Mouse (Mus musculus) right cerebral cortex, postnatal 4 days (tissue): Measurements from ENCODE around the gene Runx2.

Source experiments
- DNase-seq: peaks from one replicate; pipeline ENCODE4 v3.0.0-alpha.2; 2022

The Runx2 gene

DNA sequence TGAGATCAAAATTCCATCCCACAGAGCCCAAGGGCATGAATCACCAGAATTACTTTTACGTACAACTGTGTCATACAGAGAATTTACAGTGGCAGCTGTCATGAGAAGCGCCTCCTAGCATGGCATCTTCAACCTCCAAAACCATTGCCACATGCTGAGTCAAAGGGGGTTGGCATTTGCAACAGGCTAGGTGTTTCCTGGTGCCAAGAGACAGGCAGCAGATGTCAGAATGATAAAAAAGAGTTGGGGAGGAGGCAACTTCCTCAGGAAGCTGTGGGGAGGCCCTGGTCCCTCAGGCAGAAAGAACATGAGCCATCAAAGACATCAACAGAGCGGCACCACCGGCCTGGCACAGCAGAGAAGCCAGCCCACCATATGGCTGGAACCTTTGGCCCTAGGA, 160.1 kb downstream of the Runx2 start:
- no peak for DNase-seq

DNA sequence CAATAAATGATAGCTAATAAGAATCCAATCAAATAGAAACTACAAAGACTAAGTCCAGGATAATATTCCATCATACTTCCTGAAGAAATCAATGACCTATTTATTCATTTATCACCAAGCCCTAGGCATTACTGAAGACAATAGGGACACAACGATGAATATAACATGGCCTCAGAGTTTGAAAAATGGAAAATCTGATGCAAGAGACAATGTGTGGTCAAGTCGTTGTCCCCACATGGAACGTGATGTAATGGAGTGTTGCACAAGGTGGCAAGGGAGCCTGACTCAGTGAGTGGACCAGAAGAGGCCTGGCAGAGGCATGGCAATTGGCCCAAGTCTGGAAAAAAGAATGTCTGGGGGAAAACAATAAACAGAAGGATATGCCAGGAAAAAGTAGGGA, 161.5 kb downstream of the Runx2 start:
- no peak for DNase-seq

DNA sequence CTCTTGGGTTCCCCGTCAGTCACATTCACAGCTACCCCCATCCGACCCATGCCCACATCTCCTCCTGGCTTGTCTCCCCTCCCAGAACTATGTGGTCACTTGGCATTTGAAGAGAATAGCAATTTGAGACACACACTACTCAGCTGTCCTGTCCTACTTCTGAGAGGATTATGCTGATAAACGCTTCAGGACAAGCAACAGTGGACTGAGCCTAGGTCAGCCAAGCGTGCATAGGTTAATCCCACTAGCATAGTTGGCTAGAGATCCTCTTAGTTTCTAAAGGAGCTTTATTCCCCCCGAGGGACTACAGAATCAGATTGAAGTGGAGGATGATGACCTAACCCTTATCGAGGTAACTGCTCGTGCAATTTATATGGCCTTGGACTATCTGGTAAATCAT, 162.5 kb downstream of the Runx2 start:
- no peak for DNase-seq

GRCm38 (mm10) chr17:44651613-44652012, 163.0 kb downstream of the Runx2 start:
- no peak for DNase-seq

DNA sequence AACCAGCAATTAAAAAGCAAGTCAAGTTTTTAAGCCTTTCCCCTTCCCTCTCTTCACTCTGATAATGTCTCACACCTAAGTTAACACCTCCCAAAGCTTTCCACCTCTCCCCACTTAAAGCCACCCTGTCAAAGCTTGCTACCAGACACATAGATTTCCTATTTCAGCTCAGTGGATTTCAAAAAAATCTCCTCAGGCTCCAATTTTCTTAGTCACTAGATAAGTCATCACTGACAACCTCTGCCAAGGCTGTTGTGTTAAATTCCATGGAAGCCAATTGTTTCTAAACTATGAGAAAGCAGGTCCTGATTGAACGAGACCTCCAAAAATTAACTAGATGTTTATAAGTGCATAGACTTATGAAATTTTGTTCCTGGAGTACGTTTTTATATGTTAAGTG, 164.2 kb downstream of the Runx2 start:
- DNase-seq: no peak

- no peak for DNase-seq
These were observed 165.5 kb downstream of the Runx2 start for GRCm38 (mm10) chr17:44649056-44649455.

DNA sequence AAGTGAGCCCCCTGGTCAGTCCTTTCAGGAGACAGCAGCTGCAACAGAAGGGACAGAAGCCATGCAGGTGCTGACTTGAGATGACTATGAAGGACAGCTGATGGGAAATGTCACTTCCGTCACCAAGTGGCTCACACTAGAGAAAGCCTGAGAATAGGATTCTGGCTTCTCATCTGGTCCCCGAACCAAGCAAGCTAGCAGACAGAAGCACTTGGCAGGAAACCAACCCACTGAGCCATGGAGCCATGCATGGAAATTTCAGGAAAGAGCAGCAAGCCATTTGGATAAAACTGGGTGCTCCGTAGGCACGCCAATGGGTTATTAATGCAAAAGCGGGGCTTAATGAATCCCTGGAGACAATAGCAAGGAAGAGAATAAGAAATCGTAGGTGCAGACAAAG, 166.7 kb downstream of the Runx2 start:
- DNase-seq: no peak

- DNase-seq: no peak
These were observed 169.5 kb downstream of the Runx2 start for GRCm38 (mm10) chr17:44645146-44645545.

DNA sequence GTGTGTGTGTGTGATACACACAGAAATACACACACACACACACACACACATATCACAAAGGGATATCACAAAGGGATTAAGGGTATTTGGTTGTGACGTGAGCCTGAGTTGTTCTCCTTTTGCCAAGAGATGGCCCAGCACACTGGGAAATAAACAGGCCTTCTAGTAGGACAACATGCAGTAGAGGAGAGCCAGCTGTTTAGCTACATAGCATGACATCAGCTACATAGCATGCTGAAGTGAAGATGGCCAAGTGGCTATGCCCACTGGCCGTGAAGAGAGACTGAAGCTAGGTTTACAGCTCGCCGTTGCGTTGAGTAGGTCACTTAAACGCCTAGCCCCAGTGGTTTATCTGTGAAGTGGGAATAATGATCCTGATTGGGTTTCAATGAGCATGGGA, 171.3 kb downstream of the Runx2 start:
- no peak for DNase-seq

GRCm38 (mm10) chr17:44642126-44642525, 172.5 kb downstream of the Runx2 start:
- DNase-seq: no peak

GRCm38 (mm10) chr17:44640910-44641309, 173.7 kb downstream of the Runx2 start:
- DNase-seq: no peak

DNA sequence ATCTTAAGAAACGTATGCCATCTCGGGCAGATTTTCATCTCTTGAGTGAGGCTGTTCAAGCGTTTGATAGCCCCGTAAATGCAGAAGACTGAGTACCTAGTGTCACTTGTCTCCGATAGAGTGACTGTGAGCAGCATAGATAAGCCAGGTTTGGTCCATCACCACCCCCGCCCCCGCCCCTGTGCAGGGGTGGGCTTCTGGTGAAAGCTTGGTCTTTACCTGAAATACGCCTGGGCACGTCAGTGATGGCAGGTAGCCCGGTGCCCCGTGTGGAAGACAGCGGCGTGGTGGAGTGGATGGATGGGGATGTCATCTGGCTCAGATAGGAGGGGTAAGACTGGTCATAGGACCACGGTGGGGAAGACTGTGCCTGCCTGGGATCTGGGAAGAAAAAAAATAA, 175.2 kb downstream of the Runx2 start:
- DNase-seq: no peak

GRCm38 (mm10) chr17:44637181-44637880, 177.3 kb downstream of the Runx2 start:
- DNase-seq: no peak

- no peak for DNase-seq
These were observed 180.1 kb downstream of the Runx2 start for GRCm38 (mm10) chr17:44634486-44634885.

DNA sequence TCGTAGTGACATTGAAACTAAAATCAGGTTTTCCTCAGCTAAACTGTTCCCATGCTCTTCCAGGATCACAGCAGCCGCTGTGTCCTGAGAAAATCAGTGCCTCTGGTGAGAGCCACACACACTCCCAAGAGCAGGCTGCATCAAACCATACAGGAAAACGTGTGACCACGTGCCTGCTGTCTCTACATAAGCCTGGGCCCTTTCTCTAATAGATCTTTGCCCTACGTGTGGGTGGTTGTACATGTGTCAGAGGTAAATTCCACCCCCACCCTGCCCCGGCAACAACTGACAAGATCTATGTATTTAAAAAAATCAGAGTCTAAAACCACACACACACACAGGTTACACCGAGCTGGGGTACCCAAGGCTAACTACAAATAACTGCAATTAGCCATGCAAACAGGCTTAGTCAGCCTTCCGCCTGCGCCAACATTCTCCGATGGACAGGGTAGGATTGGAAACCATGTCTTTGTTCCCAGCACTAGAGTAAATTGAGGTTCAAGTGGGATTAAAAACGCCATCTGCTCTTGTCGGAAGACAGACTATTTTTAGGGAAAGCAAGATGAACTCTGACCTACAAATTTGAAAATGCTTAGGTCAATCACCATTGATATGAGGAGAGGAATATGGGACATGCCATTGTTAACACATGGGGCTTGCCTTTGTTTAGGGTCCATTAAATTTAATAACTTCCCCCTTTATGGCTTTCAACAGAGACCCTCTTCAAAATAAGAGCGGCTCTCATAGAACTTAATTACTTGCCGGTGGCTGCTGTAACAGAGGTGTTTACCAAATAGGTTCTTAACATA, 180.8 kb downstream of the Runx2 start:
- no peak for DNase-seq

GRCm38 (mm10) chr17:44632941-44633340, 181.7 kb downstream of the Runx2 start:
- no peak for DNase-seq

- no peak for DNase-seq
These were observed 182.3 kb downstream of the Runx2 start for GRCm38 (mm10) chr17:44632292-44632691.

DNA sequence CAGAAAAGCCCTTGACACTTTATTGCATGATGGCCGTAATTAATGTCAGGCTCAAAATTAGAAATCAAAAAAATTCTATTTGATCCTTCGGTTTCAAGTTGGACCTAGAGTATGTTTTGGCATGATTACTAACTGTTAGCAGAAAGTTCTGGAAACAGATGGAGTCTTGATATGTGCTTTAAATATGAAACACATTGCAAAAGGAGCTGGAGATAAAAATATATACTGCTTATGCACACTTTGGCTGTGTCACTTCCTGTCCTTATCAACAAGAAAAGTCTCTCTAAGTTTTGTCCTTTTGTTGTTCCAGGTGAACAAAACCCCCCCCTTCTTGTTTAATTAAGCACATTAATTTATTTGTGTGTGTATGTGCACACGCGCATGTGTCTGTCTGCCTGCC, 183.0 kb downstream of the Runx2 start:
- DNase-seq: no peak

DNA sequence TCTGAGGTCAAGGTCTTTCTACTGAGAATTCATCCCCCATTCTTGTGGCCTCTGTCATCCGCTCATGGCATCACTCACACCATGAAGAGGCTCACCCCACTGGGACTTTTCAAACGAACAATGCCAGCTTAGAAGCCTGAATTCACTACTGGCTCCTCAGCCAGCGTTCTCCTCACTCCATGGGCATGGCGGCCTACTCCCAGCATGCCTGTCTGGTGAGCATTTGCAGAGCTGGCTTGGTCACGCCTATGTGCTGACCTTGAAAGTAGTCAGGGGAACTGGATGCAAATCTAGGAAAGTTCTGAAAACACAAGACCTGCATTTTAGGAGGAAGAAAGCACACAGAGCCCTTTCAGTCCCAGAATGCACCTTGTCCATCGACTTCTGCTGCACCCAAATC, 187.3 kb downstream of the Runx2 start:
- DNase-seq: no peak

- no peak for DNase-seq
These were observed 190.9 kb downstream of the Runx2 start for GRCm38 (mm10) chr17:44623707-44624106.

- no peak for DNase-seq
These were observed 191.3 kb downstream of the Runx2 start for GRCm38 (mm10) chr17:44623271-44623670.

DNA sequence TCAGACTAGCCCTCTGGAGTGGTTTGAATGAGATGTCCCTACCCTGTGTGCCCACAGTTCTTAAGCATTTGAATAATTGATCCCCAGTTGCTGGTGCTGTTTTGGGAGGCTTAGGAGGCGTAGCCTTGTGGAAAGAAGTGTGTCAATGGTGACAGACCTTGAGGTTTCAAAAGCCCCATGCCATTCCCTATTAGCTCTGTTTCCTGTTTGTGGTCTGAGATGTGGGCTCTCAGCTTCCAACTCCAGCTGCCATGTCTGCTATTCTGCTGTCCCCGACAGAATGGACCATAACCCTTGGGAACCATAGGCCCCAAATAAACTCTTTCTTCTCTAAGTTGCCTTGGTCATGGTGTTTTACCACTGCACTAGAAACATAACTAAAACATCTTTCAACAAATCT, 194.1 kb downstream of the Runx2 start:
- DNase-seq: no peak

DNA sequence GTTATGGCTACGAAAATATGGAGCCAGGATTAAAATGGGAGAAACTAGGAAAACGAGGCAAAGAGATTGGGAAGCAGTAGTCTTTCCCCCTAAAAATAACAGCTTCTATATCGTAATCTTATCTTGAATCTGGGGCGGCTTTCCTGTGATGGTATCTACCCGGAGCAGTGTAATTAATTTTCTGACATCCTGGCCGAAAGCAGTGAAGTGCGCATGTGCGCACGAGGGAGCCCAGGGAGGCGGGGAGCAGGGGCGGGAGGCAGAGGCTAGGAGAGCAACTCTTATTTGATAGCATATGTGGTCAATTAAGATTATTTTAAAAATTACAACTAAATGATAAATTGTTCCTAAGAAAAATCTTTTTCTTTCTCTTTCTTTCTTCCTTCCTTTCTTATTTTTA, 195.9 kb downstream of the Runx2 start:
- peak; percentile 42 for DNase-seq

DNA sequence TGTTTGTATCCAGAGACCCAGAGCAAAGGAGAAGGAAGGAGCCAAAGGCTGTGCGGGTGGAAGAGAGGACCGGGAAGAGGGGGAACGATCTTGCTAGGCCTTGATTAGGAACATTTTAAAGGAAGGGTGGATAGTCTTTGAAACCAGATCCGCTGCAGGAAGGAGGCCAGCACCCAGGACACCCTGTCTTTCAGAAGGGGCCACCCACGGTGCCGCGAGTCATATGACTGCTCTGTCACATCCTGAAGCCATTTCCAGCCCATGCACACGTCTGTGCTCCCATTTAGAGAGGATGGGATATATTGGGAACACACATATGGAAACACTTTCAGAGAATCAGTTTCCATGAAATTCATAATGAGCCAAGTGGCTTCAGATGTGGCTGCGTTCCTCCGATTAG, 196.4 kb downstream of the Runx2 start:
- peak; percentile 51 for DNase-seq

- DNase-seq: no peak
These were observed 196.9 kb downstream of the Runx2 start for GRCm38 (mm10) chr17:44617741-44618140.
